Mouse (Mus musculus): Measurements from ENCODE around the gene Gsdma2. TPM values are rescaled to one million over a fixed set of nuclear protein-coding genes. Genes with fewer than 3 reads are reported as not detected.
"Not testable (repeated sequence)": the region's sequence is repeated elsewhere in the genome, so short reads cannot be mapped to it uniquely, and the experiment has no call there.

The Gsdma2 gene
- polyA plus RNA-seq, 1 experiment from 2014 or later: 0.14 TPM

- H3K27ac ChIP-seq (ENCODE audit: low read depth, low read length): no peak overlapping the region
- no peak overlapping the region for H3K4me2 ChIP-seq (replicated peaks; ENCODE audit: low read depth)
- no peaks in the 10 kb centered on the region; the same call in 1 of the 2 replicates for H3K4me1 ChIP-seq (replicated peaks; ENCODE audit: control insufficient read depth, insufficient read depth, low read length)
- WGBS: 79% methylated on average over 2 of the region's 2 CpGs
- no peaks in the 10 kb centered on the region for H3K9me3 ChIP-seq (ENCODE audit: control insufficient read depth)
- no peaks in the 10 kb centered on the region for H3K36me3 ChIP-seq (ENCODE audit: control insufficient read depth, insufficient read depth)
- 0 out of 2 replicates have a peak, but pooled peaks cover 6% of the 10 kb centered on the region for H3K27me3 ChIP-seq (replicated peaks; ENCODE audit: control insufficient read depth, insufficient read depth, low read length)
- H3K9ac ChIP-seq (ENCODE audit: low read depth, low read length): no peak overlapping the region
- no peak overlapping the region for H3K4me3 ChIP-seq (ENCODE audit: low read depth, low read length)
- no peak for ATAC-seq
- TF ChIP-seq CTCF (IDR thresholded peaks at IDR 0.05; ENCODE audit: low read depth): peak; percentile 39; the same call in 1 of the 2 replicates
These were observed 42.6 kb upstream of the Gsdma2 start for GRCm38 (mm10) chr11:98603953-98604352.

GRCm38 (mm10) chr11:98604911-98605310 lies 41.6 kb upstream of the Gsdma2 start:
- not testable (repeated sequence) for H3K9ac ChIP-seq (ENCODE audit: low read depth, low read length); H3K27me3 ChIP-seq (replicated peaks; ENCODE audit: control insufficient read depth, insufficient read depth, low read length); ATAC-seq; H3K4me2 ChIP-seq (replicated peaks; ENCODE audit: low read depth); H3K36me3 ChIP-seq (ENCODE audit: control insufficient read depth, insufficient read depth); H3K9me3 ChIP-seq (ENCODE audit: control insufficient read depth); H3K4me3 ChIP-seq (ENCODE audit: low read depth, low read length); H3K4me1 ChIP-seq (replicated peaks; ENCODE audit: control insufficient read depth, insufficient read depth, low read length); H3K27ac ChIP-seq (ENCODE audit: low read depth, low read length)
- WGBS: 58% methylated on average over 6 of the region's 6 CpGs

GRCm38 (mm10) chr11:98606763-98607162 lies 39.8 kb upstream of the Gsdma2 start:
- no peaks in the 10 kb centered on the region for H3K27me3 ChIP-seq (replicated peaks; ENCODE audit: control insufficient read depth, insufficient read depth, low read length)
- 7% methylated on average over 3 of the region's 3 CpGs for WGBS
- TF ChIP-seq CTCF (IDR thresholded peaks at IDR 0.05; ENCODE audit: low read depth): peak; percentile 87
- no peak overlapping the region for H3K4me2 ChIP-seq (replicated peaks; ENCODE audit: low read depth)
- no peaks in the 10 kb centered on the region for H3K36me3 ChIP-seq (ENCODE audit: control insufficient read depth, insufficient read depth)
- no peaks in the 10 kb centered on the region for H3K9me3 ChIP-seq (ENCODE audit: control insufficient read depth)
- no peak overlapping the region for H3K9ac ChIP-seq (ENCODE audit: low read depth, low read length)
- H3K4me1 ChIP-seq (replicated peaks; ENCODE audit: control insufficient read depth, insufficient read depth, low read length): no peaks in the 10 kb centered on the region; the same call in 1 of the 2 replicates
- ATAC-seq: no peak
- no peak overlapping the region for H3K27ac ChIP-seq (ENCODE audit: low read depth, low read length)
- H3K4me3 ChIP-seq (ENCODE audit: low read depth, low read length): no peak overlapping the region

GRCm38 (mm10) chr11:98620791-98621190 lies 25.8 kb upstream of the Gsdma2 start:
- no peaks in the 10 kb centered on the region for H3K4me1 ChIP-seq (replicated peaks; ENCODE audit: control insufficient read depth, insufficient read depth, low read length)
- no peak for ATAC-seq
- H3K27me3 ChIP-seq (replicated peaks; ENCODE audit: control insufficient read depth, insufficient read depth, low read length): no peaks in the 10 kb centered on the region
- WGBS: 94% methylated on average over 13 of the region's 13 CpGs
- no peak overlapping the region for H3K9ac ChIP-seq (ENCODE audit: low read depth, low read length)
- H3K9me3 ChIP-seq (ENCODE audit: control insufficient read depth): 0 out of 2 replicates have a peak, but pooled peaks cover 2% of the 10 kb centered on the region
- H3K4me2 ChIP-seq (replicated peaks; ENCODE audit: low read depth): no peak overlapping the region
- H3K4me3 ChIP-seq (ENCODE audit: low read depth, low read length): no peak overlapping the region
- H3K27ac ChIP-seq (ENCODE audit: low read depth, low read length): no peak overlapping the region
- TF ChIP-seq CTCF (IDR thresholded peaks at IDR 0.05; ENCODE audit: low read depth): no peak
- H3K36me3 ChIP-seq (ENCODE audit: control insufficient read depth, insufficient read depth): no peaks in the 10 kb centered on the region

- H3K4me1 ChIP-seq (replicated peaks; ENCODE audit: control insufficient read depth, insufficient read depth, low read length); H3K9me3 ChIP-seq (ENCODE audit: control insufficient read depth); H3K4me2 ChIP-seq (replicated peaks; ENCODE audit: low read depth); H3K4me3 ChIP-seq (ENCODE audit: low read depth, low read length); H3K36me3 ChIP-seq (ENCODE audit: control insufficient read depth, insufficient read depth); ATAC-seq; H3K27me3 ChIP-seq (replicated peaks; ENCODE audit: control insufficient read depth, insufficient read depth, low read length); H3K9ac ChIP-seq (ENCODE audit: low read depth, low read length); H3K27ac ChIP-seq (ENCODE audit: low read depth, low read length): not testable (repeated sequence)
- WGBS: 82% methylated on average over 6 of the region's 6 CpGs
These were observed 22.6 kb upstream of the Gsdma2 start for GRCm38 (mm10) chr11:98623981-98624380.

GRCm38 (mm10) chr11:98624381-98624780 lies 22.2 kb upstream of the Gsdma2 start:
- not testable (repeated sequence) for H3K27ac ChIP-seq (ENCODE audit: low read depth, low read length); H3K36me3 ChIP-seq (ENCODE audit: control insufficient read depth, insufficient read depth); H3K9ac ChIP-seq (ENCODE audit: low read depth, low read length); H3K4me3 ChIP-seq (ENCODE audit: low read depth, low read length); H3K27me3 ChIP-seq (replicated peaks; ENCODE audit: control insufficient read depth, insufficient read depth, low read length); H3K4me1 ChIP-seq (replicated peaks; ENCODE audit: control insufficient read depth, insufficient read depth, low read length); H3K9me3 ChIP-seq (ENCODE audit: control insufficient read depth); ATAC-seq; H3K4me2 ChIP-seq (replicated peaks; ENCODE audit: low read depth)
- WGBS: 97% methylated on average over 2 of the region's 2 CpGs
